Mouse (Mus musculus): ENCODE measurements around the gene Olfr1036. TPM values are rescaled to one million over a fixed set of nuclear protein-coding genes. Genes with fewer than 3 reads are reported as not detected.
"Not testable (repeated sequence)": the region's sequence is repeated elsewhere in the genome, so short reads cannot be mapped to it uniquely, and the experiment has no call there.

Gene Olfr1036
- polyA plus RNA-seq (2012; ENCODE audit: insufficient read depth, insufficient read length, missing spikeins): not detected in 2 replicates

GRCm38 (mm10) chr2:86073692-86074091 is at the start of gene Olfr1036:
Olfr1036 (plus strand) TSS chr2:86073992.
- not testable (repeated sequence) for H3K27ac ChIP-seq (replicated peaks; ENCODE audit: low read depth, low read length); H3K4me1 ChIP-seq (ENCODE audit: control insufficient read depth, insufficient read depth, insufficient read length, low read length); H3K4me3 ChIP-seq (ENCODE audit: insufficient read depth, low read depth, low read length)

- no peaks in the 10 kb centered on the region for H3K4me1 ChIP-seq (ENCODE audit: control insufficient read depth, insufficient read depth, insufficient read length, low read length)
- no peak within 1 kb of the TSS for H3K4me3 ChIP-seq (ENCODE audit: insufficient read depth, low read depth, low read length)
- H3K27ac ChIP-seq (replicated peaks; ENCODE audit: low read depth, low read length): no peak within 1 kb of the TSS
Observed at GRCm38 (mm10) chr2:86045561-86045960, 28.2 kb upstream of the Olfr1036 start, which contains the start of gene Olfr1034. Olfr1034 (plus strand) TSS chr2:86045861.

GRCm38 (mm10) chr2:86050777-86051176 is 23.0 kb upstream of the Olfr1036 start:
- not testable (repeated sequence) for H3K4me1 ChIP-seq (ENCODE audit: control insufficient read depth, insufficient read depth, insufficient read length, low read length); H3K27ac ChIP-seq (replicated peaks; ENCODE audit: low read depth, low read length); H3K4me3 ChIP-seq (ENCODE audit: insufficient read depth, low read depth, low read length)

GRCm38 (mm10) chr2:86063766-86064165 is 10.0 kb upstream of the Olfr1036 start:
- not testable (repeated sequence) for H3K4me3 ChIP-seq (ENCODE audit: insufficient read depth, low read depth, low read length); H3K27ac ChIP-seq (replicated peaks; ENCODE audit: low read depth, low read length); H3K4me1 ChIP-seq (ENCODE audit: control insufficient read depth, insufficient read depth, insufficient read length, low read length)

GRCm38 (mm10) chr2:86070189-86070588 is 3.6 kb upstream of the Olfr1036 start:
- H3K27ac ChIP-seq (replicated peaks; ENCODE audit: low read depth, low read length): no peak overlapping the region
- H3K4me3 ChIP-seq (ENCODE audit: insufficient read depth, low read depth, low read length): no peak overlapping the region
- no peaks in the 10 kb centered on the region for H3K4me1 ChIP-seq (ENCODE audit: control insufficient read depth, insufficient read depth, insufficient read length, low read length)

GRCm38 (mm10) chr2:86080478-86080877 is 6.7 kb downstream of the Olfr1036 start:
- not testable (repeated sequence) for H3K4me3 ChIP-seq (ENCODE audit: insufficient read depth, low read depth, low read length); H3K4me1 ChIP-seq (ENCODE audit: control insufficient read depth, insufficient read depth, insufficient read length, low read length); H3K27ac ChIP-seq (replicated peaks; ENCODE audit: low read depth, low read length)

- no peak within 1 kb of the TSS for H3K4me3 ChIP-seq (ENCODE audit: insufficient read depth, low read depth, low read length)
- H3K4me1 ChIP-seq (ENCODE audit: control insufficient read depth, insufficient read depth, insufficient read length, low read length): no peaks in the 10 kb centered on the region
- no peak within 1 kb of the TSS for H3K27ac ChIP-seq (replicated peaks; ENCODE audit: low read depth, low read length)
Observed at GRCm38 (mm10) chr2:86087285-86087684, 13.5 kb downstream of the Olfr1036 start, which contains the start of gene Olfr1037. Olfr1037 (minus strand) TSS chr2:86087385.

Other genes starting within 250 kb of the Olfr1036 start
- not detected in 2 replicates for gene Olfr1019, start 228.5 kb upstream of the Olfr1036 start, polyA plus RNA-seq (2012; ENCODE audit: insufficient read depth, insufficient read length, missing spikeins)
- not detected in 2 replicates for gene Olfr1020, start 227.0 kb upstream of the Olfr1036 start, polyA plus RNA-seq (2012; ENCODE audit: insufficient read depth, insufficient read length, missing spikeins)
- not detected in 2 replicates for gene Olfr1022, start 205.4 kb upstream of the Olfr1036 start, polyA plus RNA-seq (2012; ENCODE audit: insufficient read depth, insufficient read length, missing spikeins)
- not detected in 2 replicates for gene Olfr1023, start 188.4 kb upstream of the Olfr1036 start, polyA plus RNA-seq (2012; ENCODE audit: insufficient read depth, insufficient read length, missing spikeins)
- gene Olfr1024, start 168.9 kb upstream of the Olfr1036 start, polyA plus RNA-seq (2012; ENCODE audit: insufficient read depth, insufficient read length, missing spikeins): not detected in 2 replicates
- not detected in 2 replicates for gene Olfr1025-ps1, start 158.8 kb upstream of the Olfr1036 start, polyA plus RNA-seq (2012; ENCODE audit: insufficient read depth, insufficient read length, missing spikeins)
- gene Olfr1026, start 152.4 kb upstream of the Olfr1036 start, polyA plus RNA-seq (2012; ENCODE audit: insufficient read depth, insufficient read length, missing spikeins): not detected in 2 replicates
- not detected in 2 replicates for gene Olfr1028, start 123.6 kb upstream of the Olfr1036 start, polyA plus RNA-seq (2012; ENCODE audit: insufficient read depth, insufficient read length, missing spikeins)
- gene Olfr1029, start 100.1 kb upstream of the Olfr1036 start, polyA plus RNA-seq (2012; ENCODE audit: insufficient read depth, insufficient read length, missing spikeins): not detected in 2 replicates
- not detected in 2 replicates for gene Olfr1030, start 94.7 kb upstream of the Olfr1036 start, polyA plus RNA-seq (2012; ENCODE audit: insufficient read depth, insufficient read length, missing spikeins)
- not detected in 2 replicates for gene Olfr1031, start 83.7 kb upstream of the Olfr1036 start, polyA plus RNA-seq (2012; ENCODE audit: insufficient read depth, insufficient read length, missing spikeins)
- not detected in 2 replicates for gene Olfr1032, start 68.5 kb upstream of the Olfr1036 start, polyA plus RNA-seq (2012; ENCODE audit: insufficient read depth, insufficient read length, missing spikeins)
- 2.5 TPM in 1 of 2 replicates, not detected in the other for gene Olfr1033, start 53.4 kb upstream of the Olfr1036 start, polyA plus RNA-seq (2012; ENCODE audit: insufficient read depth, insufficient read length, missing spikeins)
- gene Olfr1034, start 28.1 kb upstream of the Olfr1036 start, polyA plus RNA-seq (2012; ENCODE audit: insufficient read depth, insufficient read length, missing spikeins): not detected in 2 replicates
- gene Olfr1037, start 13.4 kb downstream of the Olfr1036 start, polyA plus RNA-seq (2012; ENCODE audit: insufficient read depth, insufficient read length, missing spikeins): not detected in 2 replicates
- gene Olfr1039, start 61.9 kb downstream of the Olfr1036 start, polyA plus RNA-seq (2012; ENCODE audit: insufficient read depth, insufficient read length, missing spikeins): not detected in 2 replicates
- not detected in 2 replicates for gene Olfr1040, start 72.7 kb downstream of the Olfr1036 start, polyA plus RNA-seq (2012; ENCODE audit: insufficient read depth, insufficient read length, missing spikeins)
- not detected in 2 replicates for gene Olfr1042, start 87.8 kb downstream of the Olfr1036 start, polyA plus RNA-seq (2012; ENCODE audit: insufficient read depth, insufficient read length, missing spikeins)
- gene Olfr1043, start 93.5 kb downstream of the Olfr1036 start, polyA plus RNA-seq (2012; ENCODE audit: insufficient read depth, insufficient read length, missing spikeins): not detected in 2 replicates
- not detected in 2 replicates for gene Olfr1044, start 103.8 kb downstream of the Olfr1036 start, polyA plus RNA-seq (2012; ENCODE audit: insufficient read depth, insufficient read length, missing spikeins)
- not detected in 2 replicates for gene Olfr52, start 111.7 kb downstream of the Olfr1036 start, polyA plus RNA-seq (2012; ENCODE audit: insufficient read depth, insufficient read length, missing spikeins)
- not detected in 2 replicates for gene Olfr1045, start 129.0 kb downstream of the Olfr1036 start, polyA plus RNA-seq (2012; ENCODE audit: insufficient read depth, insufficient read length, missing spikeins)
- gene Olfr1046, start 145.3 kb downstream of the Olfr1036 start, polyA plus RNA-seq (2012; ENCODE audit: insufficient read depth, insufficient read length, missing spikeins): not detected in 2 replicates
- not detected in 2 replicates for gene Olfr1047, start 157.4 kb downstream of the Olfr1036 start, polyA plus RNA-seq (2012; ENCODE audit: insufficient read depth, insufficient read length, missing spikeins)
- gene Olfr1048, start 166.3 kb downstream of the Olfr1036 start, polyA plus RNA-seq (2012; ENCODE audit: insufficient read depth, insufficient read length, missing spikeins): not detected in 2 replicates
- not detected in 2 replicates for gene Olfr1049, start 184.3 kb downstream of the Olfr1036 start, polyA plus RNA-seq (2012; ENCODE audit: insufficient read depth, insufficient read length, missing spikeins)
- not detected in 2 replicates for gene Olfr1051, start 205.1 kb downstream of the Olfr1036 start, polyA plus RNA-seq (2012; ENCODE audit: insufficient read depth, insufficient read length, missing spikeins)
- not detected in 2 replicates for gene Olfr1052, start 218.5 kb downstream of the Olfr1036 start, polyA plus RNA-seq (2012; ENCODE audit: insufficient read depth, insufficient read length, missing spikeins)
- not detected in 2 replicates for gene Olfr1053, start 241.3 kb downstream of the Olfr1036 start, polyA plus RNA-seq (2012; ENCODE audit: insufficient read depth, insufficient read length, missing spikeins)